10 mouse cellular contexts compared by ENCODE assay signal in genomic region chr7:132722401-132723370, GRCm38 (mm10).
DNase-seq lines count a peak whose midpoint lies in the region; ATAC-seq and TF ChIP-seq lines count a peak whose summit lies in the region.
"Had no signal": no experiment of that assay in that cellular context is flagged by ENCODE, and none has a peak within 500 bp of the region (broad histone marks: within the 10 kb centered on the region; RNA-seq: fewer than 3 reads in every experiment).

No protein-coding gene starts in this region.

- no peak overlapping the region for H3K4me3 ChIP-seq in layer of hippocampus, adult 2 months
- no peak overlapping the region for H3K4me3 ChIP-seq in myocyte
- no peak overlapping the region for H3K4me3 ChIP-seq in midbrain, postnatal 0 days (ENCODE audit: low read depth, low read length)
- H3K4me3 ChIP-seq: embryonic facial prominence, embryonic 12.5 days had no signal

- no peak for ATAC-seq in midbrain, postnatal 0 days (ENCODE audit: low FRiP score)

- no peaks in the 10 kb centered on the region for H3K27me3 ChIP-seq in myocyte (ENCODE audit: control insufficient read depth, insufficient read depth, insufficient read length)
- no peaks in the 10 kb centered on the region for H3K27me3 ChIP-seq in midbrain, postnatal 0 days (ENCODE audit: insufficient read depth, low read length)
- H3K27me3 ChIP-seq: embryonic facial prominence, embryonic 12.5 days had no signal

- H3K27ac ChIP-seq in layer of hippocampus, adult 2 months = peak overlapping the region; percentile 89
- no peak overlapping the region for H3K27ac ChIP-seq in midbrain, postnatal 0 days (ENCODE audit: low read depth, low read length)
- H3K27ac ChIP-seq: embryonic facial prominence, embryonic 12.5 days had no signal

- no peaks in the 10 kb centered on the region for H3K79me2 ChIP-seq in myocyte (ENCODE audit: control insufficient read depth, insufficient read depth)

- DNase-seq in layer of hippocampus, adult 2 months (ENCODE audit: low spot score in 2 of 2) = no peak
- DNase-seq in layer of hippocampus, adult 11-12 months (ENCODE audit: low spot score) = no peak
- DNase-seq in cerebellum, postnatal 25 days = peak; percentile 60 to 67
- peak; percentile 76 to 82 for DNase-seq in kidney, postnatal 25 days
- no peak for DNase-seq in midbrain, postnatal 0 days (ENCODE audit: low spot score)
- no peak for DNase-seq in ovary, adult 18-20 months (ENCODE audit: low spot score)
- DNase-seq: adrenal gland, postnatal 25 days; gastrocnemius, postnatal 14 days had no signal

- H3K9ac ChIP-seq in midbrain, postnatal 0 days (replicated peaks; ENCODE audit: low read length, poor library complexity, severe bottlenecking) = no peak overlapping the region
- H3K9ac ChIP-seq: embryonic facial prominence, embryonic 12.5 days had no signal

- no peaks in the 10 kb centered on the region for H3K9me3 ChIP-seq in midbrain, postnatal 0 days (ENCODE audit: low read length)
- H3K9me3 ChIP-seq: embryonic facial prominence, embryonic 12.5 days had no signal

- no peaks in the 10 kb centered on the region for H3K36me3 ChIP-seq in myocyte (ENCODE audit: control insufficient read depth, insufficient read depth)
- H3K36me3 ChIP-seq in midbrain, postnatal 0 days (ENCODE audit: insufficient read depth, low read length) = no peaks in the 10 kb centered on the region
- H3K36me3 ChIP-seq: embryonic facial prominence, embryonic 12.5 days had no signal

- no peak overlapping the region for H3ac ChIP-seq in myocyte (ENCODE audit: control insufficient read depth, insufficient read length)

- H3K4me1 ChIP-seq in midbrain, postnatal 0 days (ENCODE audit: insufficient read depth, low read length) = no peaks in the 10 kb centered on the region

- no peak for TF ChIP-seq CTCF in layer of hippocampus, adult 2 months (conservative IDR thresholded peaks at IDR 0.05)
- TF ChIP-seq CTCF in midbrain, postnatal 0 days (IDR thresholded peaks at IDR 0.05) = no peak

- TF ChIP-seq POLR2A in myocyte (IDR thresholded peaks at IDR 0.05; ENCODE audit: insufficient read length, low read depth) = no peak

- H3K4me2 ChIP-seq in myocyte (ENCODE audit: low read depth) = peak overlapping the region; percentile 46
- no peak overlapping the region for H3K4me2 ChIP-seq in midbrain, postnatal 0 days (ENCODE audit: low read depth, low read length, poor library complexity, severe bottlenecking)
- H3K4me2 ChIP-seq: embryonic facial prominence, embryonic 12.5 days had no signal

- 92% methylated on average over 12 of the region's 12 CpGs for WGBS in midbrain, postnatal 0 days

TF ChIP-seq in myocyte, 11 proteins besides CTCF, POLR2A, EP300 and RAD21:
- peak in 1 of 3 experiments; percentile 14 for TF ChIP-seq MYOD1 (IDR thresholded peaks at IDR 0.05; ENCODE audit: control insufficient read depth in 1 of 3, insufficient read length in 2 of 3, low read depth in 2 of 3)
- TF ChIP-seq MYOG (IDR thresholded peaks at IDR 0.05; ENCODE audit: control insufficient read depth in 1 of 3, insufficient read depth in 1 of 3, insufficient read length in 2 of 3, low read depth in 2 of 3) = peak in 1 of 3 experiments; percentile 17
- TF ChIP-seq POLR2AphosphoS2 (IDR thresholded peaks at IDR 0.05; ENCODE audit: insufficient read length, low read depth) = no peak
- no peak for TF ChIP-seq MAX (IDR thresholded peaks at IDR 0.05; ENCODE audit: low read depth)

Comparison
In these comparisons a context has a peak if more than half of its experiments do, and no peak if none do; other contexts are left out.
1. DNase-seq: peak in cerebellum, postnatal 25 days (2 of 2) and kidney, postnatal 25 days (2 of 2); none in layer of hippocampus, adult 2 months (0 of 2), layer of hippocampus, adult 11-12 months (single experiment), midbrain, postnatal 0 days (single experiment) and ovary, adult 18-20 months (single experiment).